Mouse (Mus musculus): ENCODE data around the gene Adap1. TPM values are rescaled to one million over a fixed set of nuclear protein-coding genes. Genes with fewer than 3 reads are reported as not detected.
A peak's percentile ranks its signal among the peaks of the same experiment; 100 is the strongest.

The Adap1 gene
- total and polyA plus RNA-seq, 2 experiments from 2014 or later, result 141 to 253 TPM

DNA sequence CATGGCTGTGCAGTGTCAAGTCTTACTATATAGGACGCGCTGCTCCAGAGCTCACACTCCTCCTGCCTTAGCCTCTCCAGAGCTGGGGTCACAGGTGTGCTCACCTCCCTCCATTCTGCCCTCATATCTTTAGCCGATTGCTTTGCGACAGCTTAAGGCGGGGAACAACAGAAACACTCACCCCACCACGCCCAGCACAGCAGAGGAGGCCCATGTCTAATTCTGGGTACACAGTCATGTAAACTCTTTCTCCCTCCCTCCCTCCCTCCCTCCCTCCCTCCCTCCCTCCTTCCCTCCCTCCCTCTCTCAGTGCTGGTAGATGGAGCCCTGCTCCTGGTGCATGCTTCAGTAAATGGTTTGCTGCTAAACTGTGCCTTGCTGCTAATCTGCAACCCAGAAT is 24.3 kb upstream of the Adap1 start:
- TF ChIP-seq CTCF (IDR thresholded peaks at IDR 0.05), result no peak
- Histone ChIP-seq H3K4me1 (ENCODE audit: insufficient read depth, low read length) (no peaks in the 10 kb centered on the region), H3K9me3 (ENCODE audit: low read length) (no peaks in the 10 kb centered on the region), H3K4me3 (ENCODE audit: low read depth, low read length) (no peak overlapping the region), H3K4me2 (ENCODE audit: low read depth, low read length, poor library complexity, severe bottlenecking) (no peak overlapping the region), H3K27me3 (ENCODE audit: insufficient read depth, low read length) (no peaks in the 10 kb centered on the region), H3K27ac (ENCODE audit: low read depth, low read length) (no peak overlapping the region), H3K36me3 (ENCODE audit: insufficient read depth, low read length) (no peaks in the 10 kb centered on the region), H3K9ac (replicated peaks; ENCODE audit: low read length, poor library complexity, severe bottlenecking) (no peak overlapping the region)
- no peak for ATAC-seq (ENCODE audit: low FRiP score)
- 80% methylated on average over 6 of the region's 6 CpGs for WGBS
- DNase-seq (ENCODE audit: low spot score), result no peak

DNA sequence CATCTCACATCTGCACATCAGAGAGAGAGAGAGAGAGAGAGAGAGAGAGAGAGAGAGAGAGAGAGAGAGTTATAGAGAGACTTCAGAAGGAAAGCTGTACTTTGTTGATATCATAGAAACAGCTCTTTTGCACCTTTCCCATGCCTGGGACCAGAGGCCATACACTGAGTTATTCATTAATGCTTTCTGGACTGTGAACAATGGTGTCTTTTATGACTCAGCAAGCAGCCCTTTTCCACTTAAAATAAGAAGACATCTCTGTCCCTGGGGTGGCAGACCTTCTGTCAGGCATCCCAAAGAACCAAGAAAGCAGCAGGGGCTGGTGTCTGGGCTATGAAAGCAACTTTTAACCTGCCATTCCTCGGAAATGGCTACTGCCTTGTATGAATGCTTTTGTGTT is 21.8 kb upstream of the Adap1 start:
- H3K4me3 ChIP-seq (ENCODE audit: low read depth, low read length), result no peak overlapping the region
- no peaks in the 10 kb centered on the region for H3K27me3 ChIP-seq (ENCODE audit: insufficient read depth, low read length)
- no peak for TF ChIP-seq CTCF (IDR thresholded peaks at IDR 0.05)
- DNase-seq (ENCODE audit: low spot score) (no peak), ATAC-seq (ENCODE audit: low FRiP score) (no peak)
- no peak overlapping the region for H3K4me2 ChIP-seq (ENCODE audit: low read depth, low read length, poor library complexity, severe bottlenecking)
- no peak overlapping the region for H3K9ac ChIP-seq (replicated peaks; ENCODE audit: low read length, poor library complexity, severe bottlenecking)
- 67% methylated on average over 1 of the region's 1 CpGs for WGBS
- H3K4me1 ChIP-seq (ENCODE audit: insufficient read depth, low read length), result peaks cover 2% of the 10 kb centered on the region; the same call in 1 of the 2 replicates
- no peak overlapping the region for H3K27ac ChIP-seq (ENCODE audit: low read depth, low read length)
- H3K36me3 ChIP-seq (ENCODE audit: insufficient read depth, low read length), result peaks cover 2% of the 10 kb centered on the region; the same call in 1 of the 2 replicates
- no peaks in the 10 kb centered on the region for H3K9me3 ChIP-seq (ENCODE audit: low read length)

DNA sequence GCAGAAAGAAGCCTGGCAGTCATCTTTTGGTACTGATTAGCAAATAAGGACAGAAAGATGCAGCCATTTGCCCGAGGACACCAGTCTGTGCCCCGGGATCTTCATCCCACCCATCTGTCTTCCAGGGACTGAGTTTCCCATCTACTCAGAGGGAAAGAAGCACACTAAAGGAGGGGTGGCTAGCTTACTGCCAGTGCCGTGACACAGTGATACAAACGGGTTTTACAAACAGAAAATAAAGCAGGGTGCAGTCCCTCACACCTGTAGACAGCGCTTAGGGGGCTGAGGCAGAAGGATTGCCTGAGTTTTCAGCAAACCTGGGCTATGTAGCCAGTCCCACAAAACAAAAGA is 19.9 kb upstream of the Adap1 start:
- no peak for TF ChIP-seq CTCF (IDR thresholded peaks at IDR 0.05)
- 8% methylated on average over 5 of the region's 5 CpGs for WGBS
- ATAC-seq (ENCODE audit: low FRiP score) (no peak; the same call in 1 of the 2 replicates), DNase-seq (ENCODE audit: low spot score) (no peak)
- Histone ChIP-seq H3K4me1 (ENCODE audit: insufficient read depth, low read length) (peaks cover 2% of the 10 kb centered on the region; the same call in 1 of the 2 replicates), H3K9ac (replicated peaks; ENCODE audit: low read length, poor library complexity, severe bottlenecking) (peak overlapping the region; percentile 93; the same call in 1 of the 2 replicates), H3K27me3 (ENCODE audit: insufficient read depth, low read length) (no peaks in the 10 kb centered on the region), H3K36me3 (ENCODE audit: insufficient read depth, low read length) (peaks cover 17% of the 10 kb centered on the region), H3K9me3 (ENCODE audit: low read length) (no peaks in the 10 kb centered on the region), H3K27ac (ENCODE audit: low read depth, low read length) (peak overlapping the region; percentile 27; the same call in 1 of the 2 replicates), H3K4me2 (ENCODE audit: low read depth, low read length, poor library complexity, severe bottlenecking) (peak overlapping the region; percentile 89), H3K4me3 (ENCODE audit: low read depth, low read length) (peak overlapping the region; percentile 79)

DNA sequence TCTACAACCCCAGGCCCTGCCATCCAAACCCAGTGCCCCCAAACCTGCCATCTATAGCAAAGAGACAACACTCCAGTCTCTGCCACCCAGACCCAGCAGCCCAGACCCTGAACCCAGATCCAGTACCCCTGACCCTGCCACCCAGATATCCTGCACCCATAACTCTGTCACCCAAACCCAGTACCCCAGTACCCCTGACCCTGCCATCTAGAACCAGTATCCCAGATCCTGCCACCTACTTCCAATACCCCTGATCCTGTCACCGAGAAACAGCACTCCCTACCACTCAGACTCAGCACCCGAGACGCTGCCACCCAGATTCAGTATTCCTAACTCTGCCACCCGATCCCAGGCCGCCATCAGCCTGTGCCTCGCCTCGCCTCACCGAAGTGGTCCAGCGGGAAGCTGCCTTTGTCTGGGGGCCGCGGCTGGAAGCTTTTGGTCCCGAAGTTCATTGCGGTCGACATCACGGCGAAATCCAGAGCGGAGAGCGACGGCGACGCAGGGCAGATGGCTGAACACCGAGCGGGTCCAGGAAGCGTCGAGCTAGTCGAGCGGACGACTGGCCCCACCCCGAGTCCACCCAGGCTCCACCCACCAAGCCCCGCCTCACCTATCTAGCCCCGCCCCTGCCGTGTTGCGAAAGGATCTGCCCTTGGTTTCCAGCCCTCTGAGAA is 19.4 kb upstream of the Adap1 start:
- H3K9me3 ChIP-seq (ENCODE audit: low read length), result no peaks in the 10 kb centered on the region
- peak overlapping the region; percentile 79 for H3K4me3 ChIP-seq (ENCODE audit: low read depth, low read length)
- peaks cover 2% of the 10 kb centered on the region; the same call in 1 of the 2 replicates for H3K4me1 ChIP-seq (ENCODE audit: insufficient read depth, low read length)
- peak overlapping the region; percentile 89 for H3K4me2 ChIP-seq (ENCODE audit: low read depth, low read length, poor library complexity, severe bottlenecking)
- DNase-seq (ENCODE audit: low spot score) (peak; percentile 95), ATAC-seq (ENCODE audit: low FRiP score) (peak; percentile 92)
- peaks cover 22% of the 10 kb centered on the region for H3K36me3 ChIP-seq (ENCODE audit: insufficient read depth, low read length)
- H3K27ac ChIP-seq (ENCODE audit: low read depth, low read length), result peak overlapping the region; percentile 69
- H3K9ac ChIP-seq (replicated peaks; ENCODE audit: low read length, poor library complexity, severe bottlenecking), result peak overlapping the region; percentile 93
- no peak for TF ChIP-seq CTCF (IDR thresholded peaks at IDR 0.05)
- under 1% methylated on average over 33 of the region's 33 CpGs for WGBS
- no peaks in the 10 kb centered on the region for H3K27me3 ChIP-seq (ENCODE audit: insufficient read depth, low read length)

DNA sequence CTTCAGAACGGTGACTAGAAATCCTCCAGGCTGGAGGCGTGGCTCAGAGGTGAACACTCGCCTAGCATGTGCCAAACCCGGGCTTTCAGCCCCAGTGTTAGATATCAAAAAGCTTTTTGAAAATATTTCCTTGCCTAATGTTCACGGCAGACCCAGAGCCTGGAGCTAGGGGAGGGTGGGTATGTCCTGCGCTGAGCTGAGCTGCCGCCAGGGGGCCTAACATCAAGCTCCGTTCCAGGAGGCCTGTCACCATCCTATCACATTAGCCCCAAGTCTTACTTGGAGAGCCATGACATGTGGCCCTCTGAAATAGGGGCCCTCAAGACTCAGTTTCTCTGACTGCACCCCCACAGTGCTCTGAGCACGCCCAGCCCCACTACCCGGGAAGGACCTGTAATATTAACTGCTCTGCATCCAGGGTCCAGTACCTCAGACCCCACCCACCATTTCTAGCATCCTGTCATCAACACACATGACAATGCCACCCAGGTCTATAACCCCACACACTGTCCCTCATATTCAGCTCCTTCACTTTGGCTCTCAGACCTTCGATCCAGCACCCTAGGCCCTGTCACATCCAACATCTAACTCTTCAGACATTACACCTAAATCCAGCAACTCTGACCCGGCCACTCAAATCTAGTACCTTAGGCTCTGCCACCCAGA is 18.7 kb upstream of the Adap1 start:
- peak; percentile 78 for ATAC-seq (ENCODE audit: low FRiP score)
- H3K9me3 ChIP-seq (ENCODE audit: low read length), result no peaks in the 10 kb centered on the region
- peak overlapping the region; percentile 93 for H3K9ac ChIP-seq (replicated peaks; ENCODE audit: low read length, poor library complexity, severe bottlenecking)
- peak overlapping the region; percentile 79 for H3K4me3 ChIP-seq (ENCODE audit: low read depth, low read length)
- peak; percentile 85 for TF ChIP-seq CTCF (IDR thresholded peaks at IDR 0.05)
- H3K27ac ChIP-seq (ENCODE audit: low read depth, low read length), result peak overlapping the region; percentile 69
- 6% methylated on average over 12 of the region's 12 CpGs for WGBS
- H3K4me1 ChIP-seq (ENCODE audit: insufficient read depth, low read length), result peaks cover 2% of the 10 kb centered on the region; the same call in 1 of the 2 replicates
- no peaks in the 10 kb centered on the region for H3K27me3 ChIP-seq (ENCODE audit: insufficient read depth, low read length)
- peaks cover 28% of the 10 kb centered on the region for H3K36me3 ChIP-seq (ENCODE audit: insufficient read depth, low read length)
- peak; percentile 87 for DNase-seq (ENCODE audit: low spot score)
- H3K4me2 ChIP-seq (ENCODE audit: low read depth, low read length, poor library complexity, severe bottlenecking), result peak overlapping the region; percentile 89

DNA sequence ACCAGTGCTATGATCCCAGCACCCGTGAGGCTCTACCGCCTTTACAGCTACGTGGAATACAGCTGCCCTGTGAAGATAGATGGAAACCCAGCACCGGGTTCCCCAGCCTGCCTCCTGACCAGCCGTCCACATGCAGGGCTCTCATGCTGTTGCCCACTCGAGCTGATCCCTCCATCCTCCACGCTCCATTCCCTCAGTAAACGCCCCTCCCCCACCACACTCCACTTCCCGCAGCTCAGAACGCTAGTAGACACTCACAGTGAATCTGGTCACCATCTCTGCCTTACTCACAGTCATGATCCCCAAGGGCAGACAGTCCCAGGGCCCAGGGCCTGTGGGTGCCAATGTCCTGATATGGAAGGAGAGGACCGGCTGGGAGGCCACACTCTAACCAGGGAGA is 13.5 kb upstream of the Adap1 start:
- no peak overlapping the region for H3K27ac ChIP-seq (ENCODE audit: low read depth, low read length)

More for the DNA sequence above, 13.5 kb upstream of the Adap1 start:
- H3K27me3 ChIP-seq (ENCODE audit: insufficient read depth, low read length), result no peaks in the 10 kb centered on the region
- H3K4me2 ChIP-seq (ENCODE audit: low read depth, low read length, poor library complexity, severe bottlenecking), result no peak overlapping the region
- ATAC-seq (ENCODE audit: low FRiP score), result no peak
- peaks cover 2% of the 10 kb centered on the region; the same call in 1 of the 2 replicates for H3K4me1 ChIP-seq (ENCODE audit: insufficient read depth, low read length)
- H3K36me3 ChIP-seq (ENCODE audit: insufficient read depth, low read length), result peaks cover 67% of the 10 kb centered on the region
- DNase-seq (ENCODE audit: low spot score), result no peak
- 81% methylated on average over 11 of the region's 11 CpGs for WGBS
- no peaks in the 10 kb centered on the region for H3K9me3 ChIP-seq (ENCODE audit: low read length)
- no peak overlapping the region for H3K4me3 ChIP-seq (ENCODE audit: low read depth, low read length)
- H3K9ac ChIP-seq (replicated peaks; ENCODE audit: low read length, poor library complexity, severe bottlenecking), result no peak overlapping the region
- no peak for TF ChIP-seq CTCF (IDR thresholded peaks at IDR 0.05)
